Mouse (Mus musculus) urinary bladder, postnatal 10 days (tissue): ENCODE measurements around the gene Psmd1.
A peak's percentile ranks its signal among the peaks of the same experiment; 100 is the strongest.

ENCODE experiments used
- DNase-seq: peaks from one replicate; pipeline ENCODE4 v3.0.0; 2022; ENCODE audit warnings: low spot score

Psmd1 gene

DNA sequence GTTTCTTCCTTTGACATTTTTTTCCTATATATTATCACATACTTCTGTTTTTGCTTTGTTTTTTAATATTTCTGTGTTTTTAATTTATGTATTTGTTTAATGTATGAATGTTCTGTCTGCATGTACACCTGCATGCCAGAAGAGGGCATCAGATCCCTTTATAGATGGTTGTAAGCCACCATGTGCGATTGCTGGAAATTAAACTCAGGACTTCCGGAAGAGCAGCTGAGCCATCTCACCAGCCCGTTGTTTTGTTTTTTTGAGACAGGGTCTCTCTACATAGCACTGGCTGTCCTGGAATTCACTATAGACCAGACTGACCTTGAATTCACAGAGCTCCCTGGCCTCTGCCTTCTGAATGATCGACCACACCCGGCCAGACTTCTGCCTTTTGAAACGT is 1.7 kb upstream of the Psmd1 start:
- DNase-seq, result no peak

GRCm38 (mm10) chr1:86076565-86076964 is 12.4 kb downstream of the Psmd1 start:
- no peak for DNase-seq

GRCm38 (mm10) chr1:86094413-86094812 is 30.2 kb downstream of the Psmd1 start:
- DNase-seq, result no peak

DNA sequence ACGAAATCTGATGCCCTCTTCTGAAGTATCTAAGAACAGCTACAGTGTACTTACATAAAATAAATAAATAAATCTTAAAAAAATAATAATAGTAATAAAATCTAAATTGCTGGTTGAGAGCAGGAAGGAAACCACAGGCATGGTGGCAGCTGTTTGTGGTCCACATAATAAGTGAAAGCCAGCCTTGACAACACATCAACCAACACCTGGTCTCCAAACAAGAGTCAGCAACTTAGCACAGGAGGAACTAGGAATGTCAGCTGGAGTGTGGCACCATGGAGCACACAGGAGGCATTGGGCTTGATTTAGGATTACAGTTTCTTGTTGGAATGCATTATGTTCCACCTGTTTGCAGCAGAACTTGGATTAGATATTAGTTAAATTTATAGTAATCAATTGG is 40.9 kb downstream of the Psmd1 start:
- no peak for DNase-seq

DNA sequence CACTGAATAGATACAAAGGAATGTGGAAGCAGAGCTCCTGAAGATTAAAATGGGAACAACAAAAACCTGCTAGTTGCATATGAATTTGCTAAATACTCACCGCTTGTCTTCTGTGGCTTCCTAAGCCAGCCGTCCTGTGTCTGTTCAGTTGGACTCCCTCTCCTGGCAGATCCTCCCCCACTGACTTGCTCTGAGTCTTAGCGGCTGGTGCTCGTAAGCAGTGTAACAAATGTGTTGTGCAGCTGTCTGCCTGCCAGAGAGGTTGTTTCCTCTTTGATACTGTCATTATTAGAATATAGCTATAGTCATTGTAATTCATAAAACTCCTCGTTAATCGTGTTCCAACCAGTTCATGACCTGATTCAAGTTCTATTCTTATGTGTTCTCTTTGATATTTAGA is 47.6 kb downstream of the Psmd1 start, which contains the start of gene Htr2b:
Gene Htr2b, minus strand, starts transcription at position 192 of the 400 bp plus-strand sequence.
- DNase-seq, result no peak

GRCm38 (mm10) chr1:86114141-86114540 is 50.0 kb downstream of the Psmd1 start:
- DNase-seq, result no peak

DNA sequence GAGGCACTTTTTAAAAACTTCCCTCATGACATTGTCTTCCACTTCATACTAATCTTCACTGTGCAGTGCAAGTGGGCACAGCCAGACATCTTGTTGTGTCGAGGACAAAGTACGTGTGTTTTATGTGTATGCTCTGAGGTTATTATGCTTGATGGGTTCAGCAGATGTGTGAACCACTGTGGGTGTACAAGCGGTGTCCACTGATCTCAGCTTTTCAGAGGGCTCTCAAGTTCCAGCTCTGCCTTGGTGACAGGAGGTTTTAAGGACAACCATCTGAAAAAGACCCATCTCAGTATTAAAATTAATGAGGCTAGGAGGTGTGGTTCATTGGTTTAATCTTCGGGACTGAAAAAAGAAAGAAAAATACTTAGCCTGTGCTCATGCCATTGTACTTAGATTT is 55.4 kb downstream of the Psmd1 start:
- DNase-seq, result no peak

DNA sequence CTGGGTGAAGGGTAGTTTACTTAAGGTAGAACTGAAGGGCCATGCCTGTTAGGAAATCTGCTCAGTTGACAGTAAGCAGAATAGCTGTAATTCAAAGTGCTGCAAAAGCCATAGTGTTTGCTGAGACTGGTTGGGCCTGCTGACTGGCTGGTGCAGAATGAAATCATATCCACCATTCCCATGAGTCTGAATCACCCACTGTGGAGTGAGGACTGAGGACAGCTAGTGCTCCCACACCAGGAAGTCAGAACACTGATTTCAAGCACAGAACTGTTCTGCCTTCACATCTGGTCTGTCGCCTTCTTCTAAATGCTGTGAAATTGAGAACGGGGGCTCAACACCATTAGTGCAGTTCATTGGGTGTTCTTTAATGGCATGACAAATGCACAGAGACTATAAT is 61.8 kb downstream of the Psmd1 start:
- no peak for DNase-seq

DNA sequence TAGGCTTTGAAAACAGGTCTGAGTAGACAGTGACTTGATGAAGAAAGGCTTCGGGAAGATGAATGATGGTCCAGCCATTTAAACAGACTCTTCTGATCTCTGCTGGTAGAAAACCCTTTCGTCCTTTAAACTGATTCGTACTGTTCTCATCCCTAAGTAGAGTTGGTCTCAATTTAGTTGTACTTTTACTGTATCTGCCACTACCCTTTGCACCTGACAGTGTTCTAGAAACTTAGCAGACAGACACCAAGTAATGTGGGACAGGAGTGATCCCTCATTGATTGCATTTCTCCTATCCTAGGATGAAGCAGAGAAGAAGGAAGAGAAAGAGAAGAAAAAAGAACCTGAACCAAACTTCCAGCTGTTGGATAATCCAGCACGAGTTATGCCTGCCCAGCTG is 69.2 kb downstream of the Psmd1 start, which contains the start of gene Gm21972:
Gene Gm21972, plus strand, starts transcription at position 301 of the 400 bp plus-strand sequence.
- no peak for DNase-seq

- no peak for DNase-seq
These were observed 71.1 kb downstream of the Psmd1 start for GRCm38 (mm10) chr1:86135315-86135714.

- no peak for DNase-seq
These were observed 76.9 kb downstream of the Psmd1 start for GRCm38 (mm10) chr1:86141081-86141480.

DNA sequence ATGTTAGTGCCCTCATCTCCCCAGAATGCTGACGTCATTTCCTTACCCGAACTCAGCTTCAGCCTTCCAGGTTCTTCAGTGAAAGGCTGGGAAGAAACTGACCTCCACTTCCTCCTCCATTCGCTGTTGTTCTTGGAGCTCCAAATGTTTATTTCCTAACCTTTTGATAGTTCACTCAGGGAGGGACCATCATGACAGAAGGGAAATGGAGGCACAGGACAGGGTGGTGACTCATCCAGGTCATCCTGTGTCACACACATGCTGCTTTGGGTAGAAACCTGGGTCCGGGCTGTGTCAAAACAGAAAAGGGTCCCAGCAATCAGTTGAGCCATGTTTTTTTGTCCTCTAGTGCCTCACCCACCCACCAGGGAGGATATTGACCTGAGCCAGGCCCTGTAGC is 79.0 kb downstream of the Psmd1 start:
- DNase-seq, result no peak

GRCm38 (mm10) chr1:86144001-86144944 is 80.1 kb downstream of the Psmd1 start:
- no peak for DNase-seq

DNA sequence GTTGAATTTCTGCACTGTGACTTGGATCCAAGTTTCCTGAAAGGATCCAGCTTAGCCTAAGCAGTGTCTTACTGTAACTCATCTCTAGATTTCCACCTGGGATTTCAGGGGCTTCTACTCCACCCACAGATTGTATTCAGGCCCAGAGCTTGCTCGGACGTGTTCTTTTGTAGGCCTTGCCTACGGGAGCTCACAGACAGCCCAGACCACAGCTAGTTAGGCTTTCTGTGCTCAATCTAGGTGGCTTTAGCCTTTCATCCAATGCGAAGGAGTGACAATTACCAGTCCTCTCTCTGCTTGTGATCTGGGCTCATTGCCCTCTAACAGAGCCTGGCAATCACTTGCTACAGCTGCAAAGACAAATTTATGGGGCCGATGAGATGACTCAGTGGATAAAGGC is 82.1 kb downstream of the Psmd1 start:
- DNase-seq, result no peak

DNA sequence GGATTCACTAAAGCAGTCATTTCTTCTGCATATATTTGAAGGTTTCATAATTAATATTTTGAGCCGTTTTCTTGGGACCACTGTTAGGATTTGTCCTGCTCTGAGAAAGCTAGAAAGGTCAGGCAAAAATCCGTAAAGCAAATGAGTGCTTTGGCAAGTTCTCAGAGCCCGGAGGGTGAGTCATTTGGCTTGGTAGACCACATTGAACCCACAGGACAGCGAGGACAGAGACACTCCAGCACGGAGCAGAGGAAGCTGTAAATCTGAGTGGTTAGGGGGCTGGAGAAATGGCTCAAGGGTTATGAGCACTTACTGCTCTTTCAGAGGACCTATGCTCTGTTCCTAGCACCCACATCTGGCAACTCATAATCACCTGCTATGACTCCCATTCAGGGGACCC is 83.4 kb downstream of the Psmd1 start:
- DNase-seq, result no peak

DNA sequence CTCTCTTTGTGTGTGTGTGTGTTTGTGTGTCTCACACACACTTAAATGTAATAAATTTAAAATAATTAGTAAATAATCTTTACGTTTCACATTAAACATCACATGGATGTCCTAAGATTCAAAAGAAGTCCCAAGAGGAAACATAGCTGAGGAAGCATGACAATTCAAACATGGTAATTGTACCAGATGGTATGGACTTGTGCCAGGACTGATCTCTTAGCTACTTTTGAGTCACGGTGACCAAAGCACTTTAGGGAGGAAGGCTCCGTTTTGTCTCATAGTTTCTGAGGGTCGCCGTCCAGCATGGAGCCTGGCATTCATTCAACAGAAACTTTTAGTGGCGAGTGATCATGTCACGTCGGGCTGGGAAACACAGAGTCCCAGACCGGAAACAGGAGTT is 84.0 kb downstream of the Psmd1 start:
- DNase-seq, result no peak

DNA sequence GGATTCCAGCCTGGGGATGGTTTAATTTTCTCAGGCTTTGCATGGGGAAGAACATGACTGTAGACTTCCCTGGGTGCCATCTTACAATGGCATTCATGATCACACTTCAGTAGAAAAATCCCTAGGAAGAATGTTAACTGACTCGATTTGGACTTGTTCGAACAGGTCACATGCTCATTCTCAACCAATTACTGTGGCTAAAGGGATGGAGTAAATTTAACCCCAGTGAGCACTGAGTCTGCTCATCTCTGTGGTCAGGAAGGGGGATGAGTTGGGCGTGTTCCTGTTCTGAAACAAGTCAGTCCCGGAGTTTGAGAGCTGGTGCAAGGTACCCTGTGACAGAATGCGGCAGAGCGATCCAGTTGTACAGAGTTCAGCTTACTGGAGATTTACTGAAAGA is 86.7 kb downstream of the Psmd1 start:
- DNase-seq, result no peak

DNA sequence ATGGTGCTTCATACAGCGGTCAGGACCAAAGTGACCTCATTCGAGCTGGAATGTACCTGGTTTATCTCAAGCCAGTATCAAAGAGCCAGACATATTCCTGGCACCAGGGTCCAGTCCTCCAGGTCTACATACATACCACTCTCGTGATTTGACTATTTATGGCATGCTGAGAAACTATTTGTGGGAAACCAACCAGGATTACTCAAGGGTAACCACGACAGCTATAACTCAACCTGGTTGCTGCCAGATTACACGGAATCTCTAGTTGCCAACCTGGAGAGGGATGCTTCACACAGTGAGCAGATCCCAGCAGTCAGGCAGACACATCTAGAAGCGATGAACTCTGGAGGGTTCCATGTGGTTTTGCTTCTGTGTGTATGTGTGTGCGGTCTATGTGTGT is 87.2 kb downstream of the Psmd1 start:
- DNase-seq, result no peak

- DNase-seq, result no peak
These were observed 88.4 kb downstream of the Psmd1 start for GRCm38 (mm10) chr1:86152618-86153017.

DNA sequence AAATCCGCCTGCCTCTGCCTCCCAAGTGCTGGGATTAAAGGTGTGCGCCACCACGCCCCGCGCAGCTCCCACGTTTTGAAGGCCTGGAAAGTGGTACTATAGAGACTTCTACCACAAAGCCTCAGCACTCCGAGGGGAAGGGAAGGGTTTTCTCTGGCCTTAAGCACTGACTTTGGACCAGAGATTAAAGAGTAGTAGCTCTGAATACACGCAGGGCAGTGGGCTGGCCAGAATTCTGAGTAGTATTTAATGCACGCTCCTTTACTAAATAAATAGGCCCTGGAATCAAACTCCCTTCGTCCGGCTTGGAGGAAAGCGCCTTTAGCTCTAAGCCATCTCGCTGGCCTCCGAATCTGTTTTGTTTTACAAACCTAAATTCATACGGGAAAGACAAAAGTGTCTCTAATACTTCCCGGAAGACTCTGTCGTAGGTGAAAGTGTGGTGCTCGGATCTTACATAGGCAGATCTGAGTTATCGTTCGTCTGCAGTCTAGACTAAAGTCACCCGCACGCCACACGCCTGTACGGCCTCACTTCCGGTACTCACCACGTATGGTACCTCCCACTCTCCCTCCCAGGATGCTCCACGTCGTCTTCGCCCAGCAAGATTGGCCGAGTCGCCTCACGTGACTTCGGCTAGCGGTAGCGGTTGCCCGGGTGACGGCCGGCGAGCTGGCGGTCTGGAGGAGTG is 90.1 kb downstream of the Psmd1 start, which contains the start of gene Armc9:
Gene Armc9, plus strand, starts transcription at position 648 of the 691 bp plus-strand sequence.
- peak; percentile 89 for DNase-seq

DNA sequence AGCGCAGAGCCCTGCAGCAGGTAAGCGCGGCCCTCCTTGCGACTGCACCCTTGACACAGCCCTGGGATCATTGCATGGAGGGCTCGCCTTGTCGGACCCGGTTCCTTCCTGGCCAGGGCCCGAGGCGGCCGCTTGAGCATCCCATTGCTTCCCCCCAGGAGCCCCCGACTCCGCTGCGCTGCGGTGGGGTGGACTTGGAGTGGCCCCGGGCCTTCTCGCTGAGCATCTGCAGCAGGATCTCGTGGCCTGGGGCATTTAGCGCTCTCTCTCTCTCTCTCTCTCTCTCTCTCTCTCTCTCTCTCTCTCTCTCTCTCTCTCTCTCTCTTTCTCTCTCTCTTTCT is 90.6 kb downstream of the Psmd1 start:
- no peak for DNase-seq

GRCm38 (mm10) chr1:86156075-86156474 is 91.9 kb downstream of the Psmd1 start:
- no peak for DNase-seq

DNA sequence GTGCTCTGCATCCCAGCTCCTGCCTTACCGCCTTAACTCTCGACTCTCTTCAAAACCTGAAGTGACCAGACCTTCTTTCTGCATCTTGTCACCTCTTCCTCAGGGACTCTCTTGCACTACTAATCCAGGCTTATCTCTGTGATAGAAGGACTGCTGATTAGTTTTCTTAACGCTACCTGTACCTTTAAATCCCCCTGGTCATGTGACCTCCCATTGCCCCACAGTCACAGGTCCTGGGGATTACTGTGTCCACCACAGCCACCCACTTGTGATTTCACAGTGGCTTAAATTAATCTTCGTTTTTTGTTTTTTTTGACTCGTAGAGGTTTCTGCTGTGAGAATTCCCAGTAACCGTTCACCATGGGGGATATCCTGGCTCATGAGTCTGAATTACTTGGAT is 92.4 kb downstream of the Psmd1 start:
- no peak for DNase-seq
